Mouse (Mus musculus) spleen, adult 2 months (tissue): ENCODE measurements around the gene Ndel1. TPM values are rescaled to one million over a fixed set of nuclear protein-coding genes. Genes with fewer than 3 reads are reported as not detected.

Experiments
- DNase-seq, 2 experiments: peaks; one replicate each; pipeline versions ENCODE4 v3.0.0 to v3.0.0-alpha.2; 2012 to 2021; ENCODE audit warnings: low spot score in 2 of 2, low read depth in 1 of 2
- H3K27ac ChIP-seq: fragments of 200-500 bp; 2 replicates; pipeline ENCODE4 v1.5.1; 2012; ENCODE audit warnings: low read length, inconsistent platforms; ENCODE audit not compliant: insufficient read depth
- H3K27me3 ChIP-seq: fragments of 200-500 bp; 2 replicates; pipeline ENCODE4 v1.6.1; 2012; ENCODE audit warnings: mild to moderate bottlenecking, moderate library complexity, low read length, inconsistent platforms; ENCODE audit not compliant: control insufficient read depth, insufficient read depth
- H3K36me3 ChIP-seq: fragments of 200-500 bp; 2 replicates; pipeline ENCODE4 v1.6.1; 2012; ENCODE audit warnings: mild to moderate bottlenecking, low read length, inconsistent platforms; ENCODE audit not compliant: control insufficient read depth, insufficient read depth
- H3K4me1 ChIP-seq: fragments of 200-500 bp; 2 replicates; pipeline ENCODE4 v1.6.1; 2011; ENCODE audit warnings: inconsistent platforms; ENCODE audit not compliant: control insufficient read depth, insufficient read depth, insufficient read length
- H3K4me3 ChIP-seq: fragments of 200-500 bp; 2 replicates; pipeline ENCODE4 v1.5.1; 2011; ENCODE audit warnings: mild to moderate bottlenecking, inconsistent platforms; ENCODE audit not compliant: insufficient read depth, insufficient read length; ENCODE audit errors: extremely low read depth
- CTCF ChIP-seq: fragments of 200-500 bp; IDR thresholded peaks from 2 replicates; pipeline ENCODE4 v1.5.1; 2011; ENCODE audit warnings: mild to moderate bottlenecking, inconsistent platforms; ENCODE audit not compliant: insufficient read depth, insufficient read length, insufficient replicate concordance; ENCODE audit errors: extremely low read depth
- POLR2A ChIP-seq: fragments of 200-500 bp; IDR thresholded peaks from 2 replicates; pipeline ENCODE4 v1.6.1; 2011; ENCODE audit warnings: low read depth, low read length, inconsistent platforms
- WGBS: fragments of 180-500 bp; shearing (Covaris S2); methylation state at CpG from one replicate; pipeline ENCODE4 v1.1.7; 2018; 5-methylcytosine and 5-hydroxymethylcytosine counted together
- polyA plus RNA-seq: library from polyadenylated mRNA; depleted of rRNA; stranded (reverse); fragments of >200 nt; gene quantifications from 2 replicates; pipeline ENCODE4 v1.2.3, GENCODE M21; 2012

The Ndel1 gene
- polyA plus RNA-seq, 1 experiment, result 23.0 TPM

DNA sequence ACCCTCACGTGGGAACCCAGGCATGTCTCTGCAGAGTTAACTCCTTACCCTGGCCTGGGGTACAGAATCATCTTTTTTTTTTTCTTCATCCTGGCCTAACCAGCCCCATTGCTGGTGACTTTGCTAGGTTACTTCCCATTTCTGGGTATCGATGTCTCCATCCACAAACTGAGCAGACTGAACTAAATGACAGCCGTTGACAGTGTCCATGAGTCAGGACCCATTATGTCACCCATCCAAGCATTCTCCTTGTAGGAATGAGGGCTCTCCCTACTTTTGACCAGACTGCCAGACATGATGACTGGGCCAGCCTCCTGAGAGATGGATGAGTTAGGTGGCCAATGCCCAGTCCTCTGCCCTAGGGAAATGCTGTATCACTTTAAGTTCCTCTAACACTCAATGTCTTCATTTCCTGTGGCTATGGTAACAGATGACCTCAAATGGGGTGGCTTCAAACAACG is 8.0 kb downstream of the Ndel1 start:
- DNase-seq, result no peak
- 19% methylated on average over 4 of the region's 4 CpGs for WGBS
- Histone ChIP-seq H3K36me3 (no peaks in the 10 kb centered on the region), H3K27me3 (no peaks in the 10 kb centered on the region; the same call in 1 of the 2 replicates), H3K27ac (no peak overlapping the region), H3K4me3 (no peak overlapping the region), H3K4me1 (no peaks in the 10 kb centered on the region; the same call in 1 of the 2 replicates)
- TF ChIP-seq CTCF, result no peak
- no peak for TF ChIP-seq POLR2A

DNA sequence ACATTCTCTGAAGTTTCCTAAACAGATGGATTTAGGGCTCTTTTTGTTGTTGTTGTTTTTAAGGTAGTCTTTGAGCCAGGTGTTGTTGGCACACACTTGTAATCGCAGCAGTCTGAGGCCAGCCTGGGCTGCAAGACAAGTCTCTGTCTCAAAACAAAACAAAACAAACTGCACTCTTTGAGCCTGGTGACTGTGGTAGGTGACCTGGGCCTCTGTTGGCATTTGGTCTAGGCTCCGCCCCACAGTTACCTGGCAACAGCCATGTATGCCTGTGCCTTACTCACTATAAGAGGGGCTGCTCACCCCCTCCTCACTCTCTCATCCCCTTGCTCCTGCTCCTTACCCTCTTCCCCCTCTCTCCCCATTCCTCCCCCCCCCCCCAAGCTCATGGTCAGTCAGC is 9.4 kb downstream of the Ndel1 start:
- H3K27ac ChIP-seq, result no peak overlapping the region
- TF ChIP-seq CTCF (no peak), POLR2A (no peak)
- WGBS, result 95% methylated on average over 2 of the region's 2 CpGs
- H3K27me3 ChIP-seq, result no peaks in the 10 kb centered on the region; the same call in 1 of the 2 replicates
- no peak overlapping the region for H3K4me3 ChIP-seq
- no peak for DNase-seq
- H3K4me1 ChIP-seq, result no peaks in the 10 kb centered on the region; the same call in 1 of the 2 replicates
- no peaks in the 10 kb centered on the region for H3K36me3 ChIP-seq

DNA sequence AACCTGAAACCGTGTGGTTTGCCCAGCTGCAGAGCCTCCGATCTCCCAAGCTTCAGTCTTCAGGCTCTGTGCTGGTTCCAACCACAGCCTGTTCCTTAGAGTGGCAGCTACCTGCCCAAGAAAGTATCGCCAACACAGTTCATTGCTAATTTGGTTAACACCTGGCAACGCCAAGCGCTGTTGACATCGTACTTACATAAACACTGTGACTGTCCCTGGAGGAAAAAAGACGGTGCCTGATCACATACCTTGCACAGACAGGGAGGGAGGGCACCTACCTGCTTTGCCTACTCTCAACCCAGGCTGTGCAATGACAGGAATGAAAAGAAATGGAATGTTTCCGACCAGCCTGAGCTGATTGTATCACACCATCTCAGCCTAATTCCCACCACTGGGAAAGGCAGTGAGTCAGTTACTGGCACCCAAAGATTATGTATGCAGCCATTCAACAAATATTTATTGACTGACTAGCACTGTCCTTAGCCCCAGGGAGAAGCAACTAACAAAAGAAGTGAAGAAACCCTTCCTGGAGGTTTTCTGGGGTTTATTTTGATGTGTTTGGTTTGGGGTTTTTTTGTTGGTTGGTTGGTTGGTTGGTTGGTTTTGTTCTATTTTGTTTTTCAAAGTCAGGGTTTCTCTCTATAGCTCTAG is 11.6 kb downstream of the Ndel1 start:
- no peaks in the 10 kb centered on the region for H3K36me3 ChIP-seq
- 81% methylated on average over 8 of the region's 8 CpGs for WGBS
- H3K27ac ChIP-seq, result no peak overlapping the region
- DNase-seq, result no peak
- H3K4me3 ChIP-seq, result no peak overlapping the region
- TF ChIP-seq CTCF, result no peak
- no peak for TF ChIP-seq POLR2A
- H3K4me1 ChIP-seq, result no peaks in the 10 kb centered on the region; the same call in 1 of the 2 replicates
- no peaks in the 10 kb centered on the region for H3K27me3 ChIP-seq

DNA sequence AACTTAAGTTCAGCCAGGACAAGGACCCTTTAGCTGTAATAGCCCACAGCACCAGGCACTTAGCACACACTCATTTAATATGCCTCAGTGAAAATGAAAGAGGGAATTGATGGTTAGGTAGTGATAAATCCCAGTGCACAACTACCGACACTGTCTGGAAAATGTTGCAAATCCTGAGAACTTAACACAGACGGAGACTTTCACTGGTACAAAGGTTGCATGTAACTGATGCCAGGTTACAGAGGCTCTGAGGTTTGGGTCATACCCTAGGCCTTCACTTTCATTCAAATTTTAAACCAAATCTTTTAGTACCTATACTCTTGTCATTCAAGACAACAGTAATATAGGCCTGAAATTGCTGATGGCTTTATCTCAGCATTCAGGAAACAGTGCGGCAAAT is 14.3 kb downstream of the Ndel1 start:
- Histone ChIP-seq H3K27ac (no peak overlapping the region), H3K27me3 (no peaks in the 10 kb centered on the region), H3K36me3 (no peaks in the 10 kb centered on the region), H3K4me3 (no peak overlapping the region), H3K4me1 (peaks cover 2% of the 10 kb centered on the region)
- 91% methylated on average over 3 of the region's 3 CpGs for WGBS
- TF ChIP-seq POLR2A, result no peak
- no peak for TF ChIP-seq CTCF
- DNase-seq, result no peak

DNA sequence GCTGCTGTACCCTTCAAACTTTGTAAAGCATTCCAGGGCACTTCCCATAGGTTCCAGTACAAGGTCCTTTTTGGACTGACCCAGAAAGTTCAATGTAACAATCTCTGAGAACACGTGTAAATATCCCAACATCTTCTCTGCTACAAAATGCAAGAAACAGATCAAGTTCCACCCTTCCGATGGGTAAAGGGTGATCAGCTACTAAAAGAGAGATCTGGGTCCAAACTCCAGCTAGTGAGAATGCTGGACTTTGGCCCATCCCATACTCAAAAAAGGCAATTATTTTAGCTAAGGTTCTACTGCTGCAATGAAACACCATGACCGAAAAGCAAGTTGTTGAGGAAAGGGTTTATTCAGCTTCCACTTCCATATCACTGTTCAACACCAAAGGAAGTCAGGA is 17.0 kb downstream of the Ndel1 start:
- TF ChIP-seq CTCF (no peak), POLR2A (no peak)
- Histone ChIP-seq H3K27me3 (no peaks in the 10 kb centered on the region), H3K27ac (no peak overlapping the region), H3K4me1 (peaks cover 2% of the 10 kb centered on the region), H3K36me3 (no peaks in the 10 kb centered on the region), H3K4me3 (no peak overlapping the region)
- no peak for DNase-seq
- 89% methylated on average over 3 of the region's 3 CpGs for WGBS

DNA sequence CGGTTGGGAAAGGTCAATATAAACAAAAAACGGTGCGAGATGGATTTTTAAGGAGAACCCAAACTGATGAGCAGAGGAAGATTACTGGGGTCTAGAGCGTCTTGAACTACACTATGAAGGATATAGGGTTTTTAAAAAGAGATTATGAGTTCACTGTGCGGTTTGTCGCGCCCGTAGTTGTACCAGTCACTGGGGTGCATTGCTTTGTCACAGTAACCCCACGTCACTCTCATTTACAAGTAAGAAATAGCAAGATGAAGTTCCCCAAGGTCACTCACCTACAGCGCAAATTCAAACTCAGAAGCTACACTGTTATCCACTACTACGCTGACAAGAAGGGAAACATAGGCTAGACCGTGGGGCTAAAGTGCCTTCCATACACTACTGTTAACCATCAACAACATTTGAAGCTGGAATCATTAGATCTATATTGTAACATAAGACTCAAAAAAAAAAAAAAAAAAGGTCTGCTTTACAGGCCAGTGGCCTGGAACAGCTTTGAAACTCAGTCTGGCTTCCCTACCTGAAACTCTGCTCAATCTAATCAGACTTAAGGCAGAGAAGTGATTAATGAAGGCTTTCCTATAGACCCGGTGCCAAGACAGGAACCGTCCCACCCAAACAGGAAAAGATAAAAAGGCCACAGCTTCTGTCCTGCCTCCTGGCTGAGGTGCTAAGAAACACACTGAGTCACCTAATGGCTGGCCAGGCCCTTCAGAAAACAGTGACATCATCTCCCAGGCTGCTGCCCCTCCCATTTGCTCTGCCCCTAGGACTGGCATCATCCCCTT is 17.9 kb downstream of the Ndel1 start:
- H3K4me3 ChIP-seq, result peak overlapping the region; percentile 54
- TF ChIP-seq POLR2A, result no peak
- peak in 1 of 2 experiments; percentile 22 for DNase-seq
- H3K36me3 ChIP-seq, result no peaks in the 10 kb centered on the region
- 20% methylated on average over 14 of the region's 14 CpGs for WGBS
- H3K4me1 ChIP-seq, result peaks cover 2% of the 10 kb centered on the region
- H3K27ac ChIP-seq, result peak overlapping the region; percentile 53
- no peaks in the 10 kb centered on the region for H3K27me3 ChIP-seq
